Comparison of ENCODE assay signal across 10 mouse cellular contexts in the genomic region with DNA sequence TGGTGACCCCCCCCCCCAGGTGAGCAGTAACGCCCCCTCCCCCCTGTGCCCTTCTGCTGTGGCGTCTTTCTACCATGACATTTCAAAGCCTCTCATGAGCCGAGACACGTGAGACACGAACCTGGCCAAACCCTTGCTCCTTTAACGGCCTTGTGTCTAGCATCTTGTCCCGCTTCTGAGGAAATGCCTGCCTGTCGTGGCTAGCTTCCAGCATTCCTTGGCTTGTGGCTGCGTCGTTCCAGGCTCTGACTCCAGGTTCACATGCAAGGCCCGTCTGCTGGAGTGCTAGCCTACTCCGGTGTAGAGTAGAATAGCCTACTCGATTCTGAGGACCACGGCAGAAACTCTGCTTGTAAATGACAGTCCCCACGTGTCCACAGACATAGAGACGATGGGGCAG.
DNase-seq lines count a peak whose midpoint lies in the region; ATAC-seq and TF ChIP-seq lines count a peak whose summit lies in the region.
"Had no signal": no experiment of that assay in that cellular context is flagged by ENCODE, and none has a peak within 500 bp of the region (broad histone marks: within the 10 kb centered on the region; RNA-seq: fewer than 3 reads in every experiment).

No protein-coding gene starts in this region.

- intact Hi-C loops in left cerebral cortex, postnatal 4 days (cut with DNase I), result no loop called here
- intact Hi-C loops in left cerebral cortex, adult 2 months (cut with DNase I), result no loop called here

- no peak overlapping the region for H3K4me3 ChIP-seq in left cerebral cortex, adult 2 months
- H3K4me3 ChIP-seq: hindbrain, embryonic 15.5 days had no signal

- no peak for ATAC-seq in monocyte, adult 5-6 weeks (replicated peaks; ENCODE audit: insufficient number of reproducible peaks, low FRiP score, low TSS enrichment, poor library complexity, severe bottlenecking)
- ATAC-seq: Patski had no signal

- no peak for TF ChIP-seq CTCF in left cerebral cortex, adult 2 months (IDR thresholded peaks at IDR 0.05)

- H3K27ac ChIP-seq in left cerebral cortex, adult 2 months, result no peak overlapping the region
- H3K27ac ChIP-seq: hindbrain, embryonic 15.5 days had no signal

- peak; percentile 59 for DNase-seq in left cerebral cortex, postnatal 4 days
- DNase-seq in left cerebral cortex, adult 18-20 months (ENCODE audit: low spot score in 2 of 2), result no peak
- peak; percentile 64 for DNase-seq in adrenal gland, postnatal 25 days
- DNase-seq in gastrocnemius, postnatal 25 days, result peak; percentile 83
- peak; percentile 81 for DNase-seq in kidney, postnatal 14 days
- DNase-seq in skeletal muscle tissue, adult 2 months (ENCODE audit: low read depth, low spot score), result peak; percentile 86
- no peak for DNase-seq in left cerebral cortex, adult 2 months (ENCODE audit: extremely low spot score in 1 of 2, low spot score in 2 of 2)

Comparison
In these comparisons a context has a peak if more than half of its experiments do, and no peak if none do; other contexts are left out.
1. DNase-seq: peak in left cerebral cortex, postnatal 4 days (single experiment), adrenal gland, postnatal 25 days (single experiment), gastrocnemius, postnatal 25 days (single experiment), kidney, postnatal 14 days (single experiment) and skeletal muscle tissue, adult 2 months (single experiment); none in left cerebral cortex, adult 18-20 months (0 of 2) and left cerebral cortex, adult 2 months (0 of 2).